Mouse (Mus musculus) intestine, postnatal 0 days (tissue): ENCODE results near the gene Hdac5. TPM values are rescaled to one million over a fixed set of nuclear protein-coding genes. Genes with fewer than 3 reads are reported as not detected.
A peak's percentile ranks its signal among the peaks of the same experiment; 100 is the strongest.

Experiments
- ATAC-seq: fragments of 200-750 bp; cut with Nextera tagmentation; 2 replicates; pipeline ENCODE4 v1.8.0; 2017; ENCODE audit warnings: mild to moderate bottlenecking, moderate TSS enrichment, moderate library complexity
- H3K27ac ChIP-seq: fragments of 300-500 bp; sonication (generic); 2 replicates; pipeline ENCODE4 v1.5.1; 2014; ENCODE audit warnings: mild to moderate bottlenecking, low read depth, low read length, moderate library complexity
- H3K27me3 ChIP-seq: fragments of 300-500 bp; sonication (generic); replicated peaks from 2 replicates; pipeline ENCODE4 v1.6.1; 2014; ENCODE audit warnings: low read length, mixed read lengths; ENCODE audit not compliant: control insufficient read depth, insufficient read depth
- H3K36me3 ChIP-seq: fragments of 300-500 bp; sonication (generic); 2 replicates; pipeline ENCODE4 v1.6.1; 2014; ENCODE audit warnings: mild to moderate bottlenecking, moderate library complexity; ENCODE audit not compliant: control insufficient read depth, insufficient read depth
- H3K4me1 ChIP-seq: fragments of 300-500 bp; sonication (generic); replicated peaks from 2 replicates; pipeline ENCODE4 v1.6.1; 2014; ENCODE audit warnings: antibody characterized with exemption, low read length, mixed read lengths; ENCODE audit not compliant: control insufficient read depth, insufficient read depth
- H3K4me2 ChIP-seq: fragments of 300-500 bp; sonication (generic); replicated peaks from 2 replicates; pipeline ENCODE4 v1.6.1; 2014; ENCODE audit warnings: low read depth, mild to moderate bottlenecking, moderate library complexity
- H3K4me3 ChIP-seq: fragments of 300-500 bp; sonication (generic); 2 replicates; pipeline ENCODE4 v1.5.1; 2014; ENCODE audit warnings: low read depth, low read length
- H3K9ac ChIP-seq: fragments of 300-500 bp; sonication (generic); 2 replicates; pipeline ENCODE4 v1.6.1; 2014; ENCODE audit warnings: mild to moderate bottlenecking, low read depth, low read length
- H3K9me3 ChIP-seq: fragments of 300-500 bp; sonication (generic); 2 replicates; pipeline ENCODE4 v1.6.1; 2016; ENCODE audit warnings: mixed run types; ENCODE audit not compliant: control insufficient read depth
- CTCF ChIP-seq: sonication (generic); IDR thresholded peaks from 2 replicates; pipeline ENCODE4 v1.5.1; 2016; ENCODE audit warnings: low read depth, mild to moderate bottlenecking, control low read depth, antibody characterized with exemption, moderate library complexity
- WGBS: fragments of 180-500 bp; shearing (Covaris S2); extraction: QIAGEN DNeasy Blood & Tissue Kit; methylation state at CpG from one replicate; pipeline ENCODE4 v1.1.7; 2014; 5-methylcytosine and 5-hydroxymethylcytosine counted together
- polyA plus RNA-seq: library from polyadenylated mRNA; unstranded; fragments of >200 nt; fragmentation: Nextera tagmentation; extraction: Ambion mirVana; gene quantifications from 2 replicates; pipeline ENCODE4 v1.2.1, GENCODE M21; 2015

Gene Hdac5
- polyA plus RNA-seq, 1 experiment from 2014 or later: 30.1 TPM

GRCm38 (mm10) chr11:102206481-102206880 is 23.5 kb downstream of the Hdac5 start:
- Histone ChIP-seq H3K36me3 (peaks cover 61% of the 10 kb centered on the region), H3K4me3 (no peak overlapping the region), H3K27me3 (no peaks in the 10 kb centered on the region), H3K4me1 (peaks cover 3% of the 10 kb centered on the region; the same call in 1 of the 2 replicates), H3K9ac (no peak overlapping the region), H3K27ac (no peak overlapping the region), H3K4me2 (no peak overlapping the region), H3K9me3 (no peaks in the 10 kb centered on the region)
- 78% methylated on average over 28 of the region's 30 CpGs for WGBS
- ATAC-seq: no peak
- TF ChIP-seq CTCF: no peak

- peak; percentile 52 for TF ChIP-seq CTCF
- Histone ChIP-seq H3K27ac (no peak overlapping the region), H3K4me2 (no peak overlapping the region), H3K9ac (no peak overlapping the region), H3K9me3 (no peaks in the 10 kb centered on the region), H3K4me1 (no peaks in the 10 kb centered on the region), H3K27me3 (no peaks in the 10 kb centered on the region), H3K36me3 (peaks cover 97% of the 10 kb centered on the region), H3K4me3 (no peak overlapping the region)
- WGBS: 83% methylated on average over 12 of the region's 12 CpGs
- no peak for ATAC-seq
Observed at GRCm38 (mm10) chr11:102201408-102201821, 28.6 kb downstream of the Hdac5 start.

GRCm38 (mm10) chr11:102199856-102200255 is 30.1 kb downstream of the Hdac5 start:
- no peak for TF ChIP-seq CTCF
- ATAC-seq: no peak
- Histone ChIP-seq H3K4me2 (no peak overlapping the region), H3K9ac (no peak overlapping the region), H3K9me3 (no peaks in the 10 kb centered on the region), H3K27ac (no peak overlapping the region), H3K36me3 (peaks cover 97% of the 10 kb centered on the region), H3K4me3 (no peak overlapping the region), H3K4me1 (no peaks in the 10 kb centered on the region), H3K27me3 (no peaks in the 10 kb centered on the region)
- 46% methylated on average over 9 of the region's 9 CpGs for WGBS

GRCm38 (mm10) chr11:102198245-102198644 is 31.7 kb downstream of the Hdac5 start:
- H3K36me3 ChIP-seq: peaks cover 95% of the 10 kb centered on the region
- no peak overlapping the region for H3K9ac ChIP-seq
- no peak overlapping the region for H3K4me2 ChIP-seq
- 74% methylated on average over 6 of the region's 6 CpGs for WGBS
- H3K27me3 ChIP-seq: no peaks in the 10 kb centered on the region
- peak; percentile 53 for TF ChIP-seq CTCF
- H3K4me3 ChIP-seq: no peak overlapping the region
- H3K9me3 ChIP-seq: no peaks in the 10 kb centered on the region
- H3K27ac ChIP-seq: no peak overlapping the region
- no peaks in the 10 kb centered on the region for H3K4me1 ChIP-seq
- no peak for ATAC-seq

GRCm38 (mm10) chr11:102196018-102196797 is 33.8 kb downstream of the Hdac5 start:
- Histone ChIP-seq H3K36me3 (peaks cover 79% of the 10 kb centered on the region), H3K4me3 (no peak overlapping the region), H3K4me2 (no peak overlapping the region), H3K4me1 (no peaks in the 10 kb centered on the region), H3K27me3 (no peaks in the 10 kb centered on the region), H3K9ac (no peak overlapping the region), H3K9me3 (no peaks in the 10 kb centered on the region), H3K27ac (no peak overlapping the region)
- no peak for TF ChIP-seq CTCF
- 66% methylated on average over 21 of the region's 21 CpGs for WGBS
- ATAC-seq: no peak

- Histone ChIP-seq H3K4me1 (no peaks in the 10 kb centered on the region), H3K9me3 (no peaks in the 10 kb centered on the region), H3K36me3 (peaks cover 57% of the 10 kb centered on the region), H3K4me3 (no peak overlapping the region), H3K27ac (no peak overlapping the region), H3K27me3 (no peaks in the 10 kb centered on the region), H3K9ac (no peak overlapping the region), H3K4me2 (no peak overlapping the region)
- TF ChIP-seq CTCF: no peak
- WGBS: 86% methylated on average over 9 of the region's 9 CpGs
- no peak for ATAC-seq
Observed at GRCm38 (mm10) chr11:102193657-102194440, 36.1 kb downstream of the Hdac5 start.
